Mouse (Mus musculus): ENCODE data around the gene Ascl5. TPM values are rescaled to one million over a fixed set of nuclear protein-coding genes. Genes with fewer than 3 reads are reported as not detected.

Gene Ascl5
- polyA plus RNA-seq (2012; rRNA removed) (0.18 and 0.36 TPM in 2 replicates), polyA plus RNA-seq (2014; fragmentation: Nextera tagmentation; extraction: Ambion mirVana) (not detected in 2 replicates)

- ATAC-seq (ENCODE audit: low FRiP score, low read depth) (no peak), DNase-seq (ENCODE audit: low spot score) (no peak)
- peaks cover 4% of the 10 kb centered on the region; the same call in 1 of the 2 replicates for H3K4me1 ChIP-seq (ENCODE audit: control insufficient read depth, insufficient read depth, low read length)
- TF ChIP-seq POLR2A (IDR thresholded peaks at IDR 0.05; ENCODE audit: borderline replicate concordance, extremely low read depth, insufficient read depth, insufficient read length): no peak
- H3K9ac ChIP-seq (ENCODE audit: low read depth, low read length, severe bottlenecking): peak within 1 kb of the TSS; percentile 1; the same call in 1 of the 2 replicates
- H3K9me3 ChIP-seq (ENCODE audit: control insufficient read depth, low read length): no peaks in the 10 kb centered on the region
- H3K27ac ChIP-seq (replicated peaks; ENCODE audit: low read depth, low read length): no peak within 1 kb of the TSS
- H3K4me2 ChIP-seq (replicated peaks; ENCODE audit: low read depth, low read length, severe bottlenecking): peak within 1 kb of the TSS; percentile 50
- H3K4me3 ChIP-seq (replicated peaks; ENCODE audit: low read length): peak within 1 kb of the TSS; percentile 33
- no peaks in the 10 kb centered on the region for H3K36me3 ChIP-seq (ENCODE audit: control insufficient read depth, insufficient read depth, low read length)
- H3K27me3 ChIP-seq (ENCODE audit: control insufficient read depth, insufficient read depth, low read length): peaks cover 33% of the 10 kb centered on the region
- 23% methylated on average over 29 of the region's 29 CpGs for WGBS
Measured at GRCm38 (mm10) chr1:136050312-136051012, at the start of gene Ascl5. Ascl5 (plus strand) TSS chr1:136050804.

DNA sequence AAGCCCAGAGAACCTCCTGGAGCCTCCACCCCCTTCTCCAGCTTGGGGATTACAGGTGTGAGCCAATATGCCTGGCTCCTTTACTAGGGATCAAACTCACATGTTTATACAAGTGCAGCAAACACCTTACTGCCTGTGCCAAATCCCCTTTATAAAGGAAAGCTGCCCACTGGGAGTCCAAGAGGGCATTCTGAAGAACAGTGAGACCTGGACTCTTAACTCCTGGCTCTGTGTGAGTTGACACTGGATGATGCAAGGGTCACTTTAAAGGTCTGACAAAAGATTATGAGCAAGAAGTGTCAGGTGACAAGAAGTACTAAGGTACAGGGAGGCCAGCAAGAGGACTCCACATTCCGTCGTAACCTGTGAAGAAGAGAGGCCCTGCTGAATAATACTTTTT is 49.2 kb upstream of the Ascl5 start:
- H3K27me3 ChIP-seq (ENCODE audit: control insufficient read depth, insufficient read depth, low read length): no peaks in the 10 kb centered on the region
- no peak overlapping the region for H3K4me2 ChIP-seq (replicated peaks; ENCODE audit: low read depth, low read length, severe bottlenecking)
- no peaks in the 10 kb centered on the region for H3K4me1 ChIP-seq (ENCODE audit: control insufficient read depth, insufficient read depth, low read length)
- WGBS: 75% methylated on average over 2 of the region's 2 CpGs
- ATAC-seq (ENCODE audit: low FRiP score, low read depth) (no peak), DNase-seq (ENCODE audit: low spot score) (no peak)
- no peaks in the 10 kb centered on the region for H3K36me3 ChIP-seq (ENCODE audit: control insufficient read depth, insufficient read depth, low read length)
- no peak overlapping the region for H3K9ac ChIP-seq (ENCODE audit: low read depth, low read length, severe bottlenecking)
- H3K4me3 ChIP-seq (replicated peaks; ENCODE audit: low read length): no peak overlapping the region
- no peaks in the 10 kb centered on the region for H3K9me3 ChIP-seq (ENCODE audit: control insufficient read depth, low read length)
- H3K27ac ChIP-seq (replicated peaks; ENCODE audit: low read depth, low read length): no peak overlapping the region
- no peak for TF ChIP-seq POLR2A (IDR thresholded peaks at IDR 0.05; ENCODE audit: borderline replicate concordance, extremely low read depth, insufficient read depth, insufficient read length)

DNA sequence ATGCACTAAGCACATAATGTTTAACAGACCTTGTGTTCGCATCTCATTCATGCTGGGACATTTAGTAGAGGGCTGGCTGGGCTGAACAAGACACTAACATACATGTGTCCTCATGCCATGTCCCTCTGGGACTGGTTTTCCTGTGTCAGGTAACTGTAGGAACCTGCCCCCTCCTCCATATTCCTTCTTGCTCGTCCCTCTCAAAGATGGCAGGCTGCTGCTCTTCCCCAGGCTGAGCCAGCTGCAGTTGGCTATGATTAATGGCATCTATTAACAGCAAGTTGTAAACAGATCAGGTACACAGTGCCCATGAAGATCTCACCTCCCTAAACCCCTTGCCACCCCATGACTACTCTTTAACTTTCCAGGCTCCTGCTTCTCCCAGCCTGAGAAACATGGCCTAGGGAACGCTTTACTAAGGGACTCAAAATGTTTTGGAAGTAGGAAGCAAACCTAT is 44.3 kb upstream of the Ascl5 start, which contains the start of gene Igfn1:
Gene Igfn1 (minus strand): TSS at position 51 of the 457 bp plus-strand sequence.
- H3K36me3 ChIP-seq (ENCODE audit: control insufficient read depth, insufficient read depth, low read length): no peaks in the 10 kb centered on the region
- H3K4me3 ChIP-seq (replicated peaks; ENCODE audit: low read length): no peak within 1 kb of the TSS
- ATAC-seq (ENCODE audit: low FRiP score, low read depth) (no peak), DNase-seq (ENCODE audit: low spot score) (no peak)
- WGBS: 63% methylated on average over 3 of the region's 3 CpGs
- no peak within 1 kb of the TSS for H3K27ac ChIP-seq (replicated peaks; ENCODE audit: low read depth, low read length)
- 0 out of 2 replicates have a peak, but pooled peaks cover 4% of the 10 kb centered on the region for H3K27me3 ChIP-seq (ENCODE audit: control insufficient read depth, insufficient read depth, low read length)
- TF ChIP-seq POLR2A (IDR thresholded peaks at IDR 0.05; ENCODE audit: borderline replicate concordance, extremely low read depth, insufficient read depth, insufficient read length): no peak
- peaks cover 4% of the 10 kb centered on the region; the same call in 1 of the 2 replicates for H3K4me1 ChIP-seq (ENCODE audit: control insufficient read depth, insufficient read depth, low read length)
- no peaks in the 10 kb centered on the region for H3K9me3 ChIP-seq (ENCODE audit: control insufficient read depth, low read length)
- H3K9ac ChIP-seq (ENCODE audit: low read depth, low read length, severe bottlenecking): no peak within 1 kb of the TSS
- H3K4me2 ChIP-seq (replicated peaks; ENCODE audit: low read depth, low read length, severe bottlenecking): peak within 1 kb of the TSS; percentile 61; the same call in 1 of the 2 replicates

- peak within 1 kb of the TSS; percentile 25; the same call in 1 of the 2 replicates for H3K9ac ChIP-seq (ENCODE audit: low read depth, low read length, severe bottlenecking)
- no peak within 1 kb of the TSS for H3K27ac ChIP-seq (replicated peaks; ENCODE audit: low read depth, low read length)
- whole genome bisulfite sequencing: 4% methylated on average over 37 of the region's 37 CpGs
- peak within 1 kb of the TSS; percentile 40 for H3K4me3 ChIP-seq (replicated peaks; ENCODE audit: low read length)
- H3K4me2 ChIP-seq (replicated peaks; ENCODE audit: low read depth, low read length, severe bottlenecking): peak within 1 kb of the TSS; percentile 61
- H3K36me3 ChIP-seq (ENCODE audit: control insufficient read depth, insufficient read depth, low read length): no peaks in the 10 kb centered on the region
- TF ChIP-seq POLR2A (IDR thresholded peaks at IDR 0.05; ENCODE audit: borderline replicate concordance, extremely low read depth, insufficient read depth, insufficient read length): no peak
- DNase-seq (ENCODE audit: low spot score) (peak; percentile 76), ATAC-seq (ENCODE audit: low FRiP score, low read depth) (peak; percentile 93)
- 0 out of 2 replicates have a peak, but pooled peaks cover 4% of the 10 kb centered on the region for H3K27me3 ChIP-seq (ENCODE audit: control insufficient read depth, insufficient read depth, low read length)
- H3K4me1 ChIP-seq (ENCODE audit: control insufficient read depth, insufficient read depth, low read length): peaks cover 7% of the 10 kb centered on the region
- H3K9me3 ChIP-seq (ENCODE audit: control insufficient read depth, low read length): no peaks in the 10 kb centered on the region
Measured at GRCm38 (mm10) chr1:136007211-136008158, 43.1 kb upstream of the Ascl5 start, which contains the start of gene Tmem9. Tmem9 (plus strand) TSS chr1:136008150.

- 24% methylated on average over 8 of the region's 8 CpGs for WGBS
Measured at GRCm38 (mm10) chr1:136008159-136008533, 42.5 kb upstream of the Ascl5 start.

More at GRCm38 (mm10) chr1:136008159-136008533, 42.5 kb upstream of the Ascl5 start:
- peak overlapping the region; percentile 40 for H3K4me3 ChIP-seq (replicated peaks; ENCODE audit: low read length)
- H3K4me1 ChIP-seq (ENCODE audit: control insufficient read depth, insufficient read depth, low read length): peaks cover 7% of the 10 kb centered on the region
- DNase-seq (ENCODE audit: low spot score) (no peak), ATAC-seq (ENCODE audit: low FRiP score, low read depth) (peak; percentile 42)
- H3K27me3 ChIP-seq (ENCODE audit: control insufficient read depth, insufficient read depth, low read length): 0 out of 2 replicates have a peak, but pooled peaks cover 4% of the 10 kb centered on the region
- no peaks in the 10 kb centered on the region for H3K36me3 ChIP-seq (ENCODE audit: control insufficient read depth, insufficient read depth, low read length)
- H3K9me3 ChIP-seq (ENCODE audit: control insufficient read depth, low read length): no peaks in the 10 kb centered on the region
- TF ChIP-seq POLR2A (IDR thresholded peaks at IDR 0.05; ENCODE audit: borderline replicate concordance, extremely low read depth, insufficient read depth, insufficient read length): no peak
- no peak overlapping the region for H3K9ac ChIP-seq (ENCODE audit: low read depth, low read length, severe bottlenecking)
- peak overlapping the region; percentile 61 for H3K4me2 ChIP-seq (replicated peaks; ENCODE audit: low read depth, low read length, severe bottlenecking)
- no peak overlapping the region for H3K27ac ChIP-seq (replicated peaks; ENCODE audit: low read depth, low read length)

All from limb, embryonic 14.5 days (tissue).